ENCODE assay signal across 9 mouse cellular contexts in genomic region chr1:104944470-104945109, GRCm38 (mm10).
A peak's percentile ranks its signal among the peaks of the same experiment; 100 is the strongest.
DNase-seq lines count a peak whose midpoint lies in the region; ATAC-seq and TF ChIP-seq lines count a peak whose summit lies in the region.
"Had no signal": no experiment of that assay in that cellular context is flagged by ENCODE, and none has a peak within 500 bp of the region (broad histone marks: within the 10 kb centered on the region; RNA-seq: fewer than 3 reads in every experiment).

No protein-coding gene starts in this region.

- TF ChIP-seq CTCF in brain, embryonic 14.5 days (IDR thresholded peaks at IDR 0.05; ENCODE audit: borderline replicate concordance, extremely low read depth, insufficient read depth, insufficient read length): peak; percentile 79

- H3K4me1 ChIP-seq in forebrain, embryonic 10.5 days: no peaks in the 10 kb centered on the region
- no peaks in the 10 kb centered on the region for H3K4me1 ChIP-seq in intestine, embryonic 16.5 days (ENCODE audit: control insufficient read depth, insufficient read depth, low read length)
- H3K4me1 ChIP-seq: liver, embryonic 13.5 days had no signal

- no peak overlapping the region for H3K4me3 ChIP-seq in forebrain, embryonic 10.5 days
- H3K4me3 ChIP-seq in intestine, embryonic 16.5 days (ENCODE audit: low read length): no peak overlapping the region
- H3K4me3 ChIP-seq: liver, embryonic 13.5 days had no signal

- ATAC-seq in intestine, embryonic 16.5 days: peak; percentile 72

- H3K9me3 ChIP-seq in forebrain, embryonic 10.5 days: no peaks in the 10 kb centered on the region
- H3K9me3 ChIP-seq in intestine, embryonic 16.5 days (ENCODE audit: control insufficient read depth, low read length): no peaks in the 10 kb centered on the region
- H3K9me3 ChIP-seq: liver, embryonic 13.5 days had no signal

- H3K9ac ChIP-seq in intestine, embryonic 16.5 days (ENCODE audit: low read depth, low read length): no peak overlapping the region
- H3K9ac ChIP-seq: liver, embryonic 13.5 days had no signal

- H3K27me3 ChIP-seq in forebrain, embryonic 10.5 days (ENCODE audit: poor library complexity, severe bottlenecking): no peaks in the 10 kb centered on the region
- H3K27me3 ChIP-seq in intestine, embryonic 16.5 days (replicated peaks; ENCODE audit: control insufficient read depth, insufficient read depth, low read length): no peaks in the 10 kb centered on the region
- H3K27me3 ChIP-seq: liver, embryonic 13.5 days had no signal

- peak; percentile 5 to 45 for DNase-seq in heart, adult 18-20 months
- no peak for DNase-seq in heart, adult 9 months (ENCODE audit: low spot score in 2 of 2)
- DNase-seq in brain, embryonic 14.5 days (ENCODE audit: low read depth): peak; percentile 87
- peak; percentile 31 for DNase-seq in forebrain, embryonic 10.5 days (ENCODE audit: extremely low spot score, low spot score)
- peak; percentile 50 to 73 for DNase-seq in left cerebral cortex, postnatal 25 days (ENCODE audit: low spot score in 2 of 2)
- DNase-seq in right cerebral cortex, adult 2 months (ENCODE audit: low spot score in 2 of 2): peak; percentile 64 to 70
- no peak for DNase-seq in MN1 (ENCODE audit: low spot score)
- DNase-seq: liver, embryonic 13.5 days had no signal

- H3K27ac ChIP-seq in forebrain, embryonic 10.5 days: no peak overlapping the region
- H3K27ac ChIP-seq in intestine, embryonic 16.5 days (ENCODE audit: low read length): no peak overlapping the region
- H3K27ac ChIP-seq: liver, embryonic 13.5 days had no signal

- WGBS in forebrain, embryonic 10.5 days: 29% methylated on average over 2 of the region's 2 CpGs
- WGBS in intestine, embryonic 16.5 days: 26% methylated on average over 2 of the region's 2 CpGs

- TF ChIP-seq POLR2A in brain, embryonic 14.5 days (IDR thresholded peaks at IDR 0.05; ENCODE audit: borderline replicate concordance, extremely low read depth, insufficient read depth, insufficient read length, poor library complexity, severe bottlenecking): no peak

- no peaks in the 10 kb centered on the region for H3K36me3 ChIP-seq in forebrain, embryonic 10.5 days (replicated peaks)
- H3K36me3 ChIP-seq in intestine, embryonic 16.5 days (ENCODE audit: control insufficient read depth, insufficient read depth, low read length): no peaks in the 10 kb centered on the region
- H3K36me3 ChIP-seq: liver, embryonic 13.5 days had no signal

- H3K4me2 ChIP-seq in intestine, embryonic 16.5 days (ENCODE audit: low read depth, low read length): no peak overlapping the region
- H3K4me2 ChIP-seq: liver, embryonic 13.5 days had no signal

- intact Hi-C loops in left cerebral cortex, postnatal 25 days (cut with DNase I): loop anchor here (2.0 to 5.0 kb wide), 2 partner anchors 317 to 958 kb away; no protein-coding TSS in a partner anchor

Comparison
In these comparisons a context has a peak if more than half of its experiments do, and no peak if none do; other contexts are left out.
1. DNase-seq: peak in heart, adult 18-20 months (2 of 2), brain, embryonic 14.5 days (single experiment), forebrain, embryonic 10.5 days (single experiment), left cerebral cortex, postnatal 25 days (2 of 2) and right cerebral cortex, adult 2 months (2 of 2); none in heart, adult 9 months (0 of 2) and MN1 (single experiment).